Mouse (Mus musculus) spleen, adult 12 weeks (tissue): ENCODE data around the gene Atg2a.
"Not testable (repeated sequence)": the region's sequence is repeated elsewhere in the genome, so short reads cannot be mapped to it uniquely, and the experiment has no call there.

ENCODE experiments used
- DNase-seq: peaks from one replicate; pipeline ENCODE4 v3.0.0; 2022; ENCODE audit warnings: low spot score

Gene Atg2a

DNA sequence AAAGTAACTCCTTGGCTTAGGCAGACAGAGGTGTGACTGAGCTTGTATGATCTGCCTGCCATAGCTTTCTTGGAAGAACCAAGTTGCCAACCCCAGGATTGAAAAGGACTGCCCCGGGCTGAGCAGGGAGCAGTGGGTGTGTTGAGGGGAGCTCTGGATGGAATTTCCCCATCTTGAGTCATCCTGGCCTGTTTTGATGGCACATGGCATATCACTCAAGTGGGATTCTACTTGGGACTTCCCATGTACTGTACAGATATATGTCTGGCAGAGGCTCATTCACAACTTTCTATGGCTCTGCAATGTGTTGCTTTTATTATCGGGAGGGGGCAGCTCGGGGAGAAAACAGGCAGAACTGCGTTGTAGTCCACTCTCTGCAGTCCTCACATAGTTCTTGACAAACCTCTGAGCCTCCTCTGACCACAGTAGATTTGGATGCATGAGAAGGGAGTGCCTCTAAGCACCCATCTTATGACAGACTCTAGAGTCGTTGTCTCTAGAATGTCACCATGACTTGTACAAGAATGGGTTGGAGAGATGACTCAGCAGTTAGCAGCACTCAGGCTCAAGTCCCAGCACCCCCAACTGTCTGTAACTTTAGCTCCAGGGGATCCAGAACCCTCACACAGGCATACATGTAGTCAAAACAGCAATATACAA lies 55.2 kb downstream of the Atg2a start:
- no peak for DNase-seq

GRCm38 (mm10) chr19:6297641-6298040 lies 56.2 kb downstream of the Atg2a start:
- no peak for DNase-seq

DNA sequence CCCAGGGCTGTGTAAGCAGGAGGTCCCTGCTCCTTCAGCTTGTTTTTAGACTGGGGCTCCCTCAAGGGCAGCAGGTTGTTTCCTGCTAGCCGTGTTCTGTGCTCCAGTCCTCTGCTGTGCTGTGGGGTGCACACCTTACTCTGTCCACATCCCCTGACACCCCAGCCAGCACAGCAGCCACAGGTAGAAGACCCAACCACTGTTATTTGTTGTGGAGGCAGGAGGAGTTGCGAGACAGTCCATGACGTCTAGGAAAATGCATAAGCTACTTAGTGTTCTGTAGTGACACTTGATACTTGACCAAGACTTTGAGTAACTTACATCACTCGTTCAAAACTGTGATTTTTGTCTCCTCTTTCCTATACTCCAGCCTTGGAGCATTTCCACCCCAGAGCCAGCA lies 57.5 kb downstream of the Atg2a start:
- DNase-seq = no peak

DNA sequence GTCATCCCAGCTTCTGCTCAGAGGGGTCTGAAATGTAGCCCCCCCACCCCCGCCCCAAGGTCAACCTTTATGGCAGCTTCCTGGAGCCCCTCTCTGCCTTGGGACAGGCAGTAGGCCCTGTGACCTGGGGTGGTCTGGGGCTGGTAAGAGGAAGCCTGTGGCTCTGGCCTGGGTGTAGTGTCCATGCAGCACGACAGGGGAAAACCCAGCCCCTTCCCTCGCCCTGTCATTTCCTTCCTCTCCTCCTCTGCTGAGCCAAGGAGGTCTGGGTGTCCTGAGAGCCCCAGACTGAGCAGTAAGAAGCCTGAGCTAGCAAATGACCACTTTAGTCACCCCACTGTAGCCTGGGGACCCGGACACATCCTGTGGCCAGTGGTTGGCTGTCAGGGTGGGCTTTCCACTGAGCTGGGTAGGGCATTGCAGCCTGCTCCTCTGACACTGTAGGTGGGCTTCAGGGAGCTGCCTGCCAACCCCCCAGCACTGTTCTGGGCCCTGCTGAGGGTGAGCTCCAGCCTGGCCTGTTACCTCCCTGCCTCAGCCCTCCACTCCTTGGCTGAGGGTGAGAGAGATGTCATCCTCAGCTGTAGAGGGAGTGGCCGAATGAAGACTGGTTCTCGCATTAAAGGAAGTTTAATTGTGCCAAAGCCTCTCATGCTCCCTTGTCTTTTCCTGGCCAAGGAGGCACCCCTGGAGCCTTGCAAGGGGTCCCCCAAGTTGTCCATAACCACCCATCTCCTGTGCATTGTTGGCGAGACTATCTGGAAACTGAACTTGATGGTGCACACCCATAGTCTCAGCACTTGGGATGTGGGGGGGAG lies 58.2 kb downstream of the Atg2a start:
- DNase-seq = no peak

GRCm38 (mm10) chr19:6300402-6300841 lies 59.0 kb downstream of the Atg2a start:
- peak; percentile 51 for DNase-seq

- no peak for DNase-seq
These were observed 60.6 kb downstream of the Atg2a start for GRCm38 (mm10) chr19:6302114-6302513.

DNA sequence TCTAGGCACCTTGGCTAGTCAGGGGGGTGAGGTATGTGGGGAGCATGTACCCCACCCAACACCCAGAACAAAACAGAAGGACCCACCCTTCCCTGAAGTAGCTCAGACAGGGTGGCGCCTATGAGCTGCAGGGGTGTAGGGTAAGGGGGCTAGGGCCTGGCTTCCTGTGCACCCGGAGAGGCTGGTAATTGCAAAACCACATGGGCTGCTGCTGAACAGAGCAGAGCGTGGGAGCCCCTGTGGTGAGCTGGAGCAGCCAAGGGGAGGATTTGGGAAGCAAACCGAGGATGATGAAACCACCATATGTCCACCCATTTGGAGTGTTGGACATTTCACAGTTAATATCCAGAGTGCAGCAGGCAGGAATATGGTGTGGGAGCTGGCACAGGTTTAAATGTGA lies 61.1 kb downstream of the Atg2a start:
- no peak for DNase-seq

DNA sequence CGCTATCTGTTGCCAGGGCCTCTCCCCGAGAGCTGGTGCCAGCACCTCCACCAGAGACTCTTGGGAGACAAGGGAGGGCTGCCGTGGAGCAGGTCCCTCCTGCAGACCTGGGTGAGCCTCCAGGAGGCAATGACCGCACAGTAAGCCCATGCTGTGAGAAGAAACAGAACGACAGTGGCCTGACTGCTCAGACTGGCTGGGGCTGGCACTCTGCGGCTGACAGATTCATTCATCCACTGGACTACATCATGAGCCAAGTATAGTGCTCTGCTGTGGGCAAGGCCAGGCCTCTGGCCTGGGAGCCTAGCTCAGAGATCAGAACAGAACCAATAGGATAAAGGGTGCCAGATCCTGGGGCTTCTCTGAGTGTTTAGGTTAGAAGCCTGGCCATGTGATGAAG lies 62.4 kb downstream of the Atg2a start:
- no peak for DNase-seq

DNA sequence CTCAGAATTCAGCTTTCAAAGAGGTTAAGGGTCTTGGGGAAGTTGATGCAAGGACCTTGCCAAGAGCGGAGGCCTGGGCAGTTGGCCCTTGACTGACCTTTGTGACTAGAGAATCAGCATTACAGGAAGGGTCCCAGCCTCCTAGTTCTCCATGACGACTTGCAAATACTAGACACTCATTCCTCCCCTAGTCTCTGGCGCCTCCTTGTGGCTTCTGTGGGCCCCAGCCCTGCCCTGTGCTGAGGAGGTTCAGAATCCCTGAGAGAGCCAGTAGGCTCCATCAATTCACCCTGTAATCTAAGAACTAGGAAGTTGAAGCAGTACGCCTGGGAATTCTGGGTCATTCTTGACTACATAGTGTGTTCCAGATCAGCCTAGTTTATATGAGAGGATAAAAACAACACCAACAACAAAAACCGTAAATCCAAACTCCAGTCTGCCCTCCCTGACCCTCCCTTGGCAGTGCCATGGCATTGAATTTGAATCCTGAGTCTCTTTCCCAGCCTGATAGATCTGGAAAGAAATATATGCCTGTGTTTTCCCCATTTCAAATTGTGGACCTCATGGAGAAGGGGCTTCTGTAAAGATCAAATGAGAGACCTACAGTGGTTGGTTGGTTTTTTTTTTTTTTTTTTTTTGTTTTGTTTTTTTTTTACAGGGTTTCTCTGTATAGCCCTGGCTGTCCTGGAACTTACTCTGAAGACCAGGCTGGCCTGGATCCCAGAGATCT lies 63.5 kb downstream of the Atg2a start:
- DNase-seq = peak; percentile 83

- no peak for DNase-seq
These were observed 64.1 kb downstream of the Atg2a start for GRCm38 (mm10) chr19:6305517-6306115.

GRCm38 (mm10) chr19:6306137-6306551 lies 64.7 kb downstream of the Atg2a start, which contains the start of gene Cdc42bpg:
Cdc42bpg (plus strand) TSS chr19:6306456.
- peak; percentile 75 for DNase-seq

- peak; percentile 73 for DNase-seq
These were observed 65.1 kb downstream of the Atg2a start for GRCm38 (mm10) chr19:6306586-6306985.

GRCm38 (mm10) chr19:6307733-6308531 lies 66.5 kb downstream of the Atg2a start:
- DNase-seq = no peak

DNA sequence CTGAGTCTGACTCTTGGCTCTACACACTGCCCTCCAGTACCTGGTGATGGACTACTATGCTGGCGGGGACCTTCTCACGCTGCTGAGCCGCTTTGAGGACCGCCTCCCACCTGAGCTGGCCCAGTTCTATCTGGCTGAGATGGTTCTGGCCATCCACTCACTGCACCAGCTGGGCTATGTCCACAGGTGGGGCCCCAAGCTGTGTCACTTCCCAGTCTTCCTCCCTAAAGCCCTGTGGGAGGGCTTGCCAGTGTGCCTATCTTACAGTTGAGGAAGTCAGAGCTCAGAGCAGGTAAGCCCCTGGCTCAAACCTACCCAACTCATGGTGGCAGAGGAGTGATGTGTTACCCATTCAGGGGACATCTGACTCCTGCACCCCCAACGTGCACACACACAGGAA lies 68.7 kb downstream of the Atg2a start:
- DNase-seq = no peak

DNA sequence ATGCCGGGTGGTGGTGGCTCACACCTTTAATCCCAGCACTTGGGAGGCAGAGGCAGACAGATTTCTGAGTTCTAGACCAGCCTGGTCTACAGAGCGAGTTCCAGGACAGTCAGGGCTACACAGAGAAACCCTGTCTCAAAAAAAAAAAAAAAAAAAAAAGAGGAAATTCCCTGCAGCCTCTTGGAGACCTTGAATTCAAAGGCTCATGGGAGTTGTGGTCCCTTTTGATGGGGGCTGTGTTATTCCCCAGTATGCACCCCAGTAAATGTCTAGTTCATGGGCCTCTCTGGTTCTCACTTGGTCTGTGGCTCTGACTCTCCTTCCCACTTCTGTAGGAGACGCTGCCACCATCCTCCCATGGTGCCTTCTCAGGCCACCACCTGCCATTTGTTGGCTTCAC lies 70.3 kb downstream of the Atg2a start:
- not testable (repeated sequence) for DNase-seq
